Mouse (Mus musculus) CH12.LX (cell line): ENCODE results near the gene Hectd1.

Experiments used
- ELF1 ChIP-seq: IDR thresholded peaks from 2 replicates; pipeline ENCODE4 v1.6.1; 2014; ENCODE audit warnings: low read depth, mild to moderate bottlenecking, inconsistent platforms, low read length, improper control_type of control experiment
- ETS1 ChIP-seq: conservative IDR thresholded peaks from 2 replicates; pipeline ENCODE4 v1.6.1; 2012; ENCODE audit warnings: low read depth, mild to moderate bottlenecking, inconsistent platforms, low read length, improper control_type of control experiment, moderate library complexity
- KAT2A ChIP-seq: IDR thresholded peaks from 2 replicates; pipeline ENCODE4 v1.6.1; 2012; ENCODE audit warnings: low read length, improper control_type of control experiment, inconsistent platforms; ENCODE audit not compliant: insufficient replicate concordance
- MAX ChIP-seq: IDR thresholded peaks from 2 replicates; pipeline ENCODE4 v1.6.1; 2011; ENCODE audit warnings: low read length, improper control_type of control experiment
- POLR2A ChIP-seq: IDR thresholded peaks from 2 replicates; pipeline ENCODE4 v1.6.1; 2011; ENCODE audit warnings: low read depth, mild to moderate bottlenecking, improper control_type of control experiment, low read length
- USF2 ChIP-seq: conservative IDR thresholded peaks from 2 replicates; pipeline ENCODE4 v1.6.1; 2011; ENCODE audit warnings: low read depth, low read length, improper control_type of control experiment

GRCm38 (mm10) chr12:51856768-51857295, 27.5 kb upstream of the Hectd1 start:
- no peak for TF ChIP-seq POLR2A
- TF ChIP-seq USF2 = no peak
- no peak for TF ChIP-seq ETS1
- TF ChIP-seq ELF1 = no peak
- TF ChIP-seq KAT2A = no peak
- no peak for TF ChIP-seq MAX
